Mouse (Mus musculus) midbrain, embryonic 10.5 days (tissue): Measurements from ENCODE around the gene Fezf1. TPM values are rescaled to one million over a fixed set of nuclear protein-coding genes. Genes with fewer than 3 reads are reported as not detected.

Source experiments
- DNase-seq: peaks from one replicate; pipeline ENCODE4 v3.0.0-alpha.2; 2017; ENCODE audit warnings: low spot score
- H3K27ac ChIP-seq: fragments of 300-500 bp; sonication (generic); replicated peaks from 2 replicates; pipeline ENCODE4 v1.5.1; 2016; ENCODE audit warnings: mild to moderate bottlenecking
- H3K27me3 ChIP-seq: fragments of 300-500 bp; sonication (generic); 2 replicates; pipeline ENCODE4 v1.6.1; 2016; ENCODE audit warnings: low read depth, mild to moderate bottlenecking; ENCODE audit not compliant: poor library complexity, severe bottlenecking
- H3K36me3 ChIP-seq: fragments of 300-500 bp; sonication (generic); 2 replicates; pipeline ENCODE4 v1.6.1; 2016; ENCODE audit warnings: mild to moderate bottlenecking, moderate library complexity
- H3K4me1 ChIP-seq: fragments of 300-500 bp; sonication (generic); 2 replicates; pipeline ENCODE4 v1.6.1; 2016
- H3K4me3 ChIP-seq: fragments of 300-500 bp; sonication (generic); 2 replicates; pipeline ENCODE4 v1.5.1; 2016; ENCODE audit warnings: mild to moderate bottlenecking, moderate library complexity
- H3K9me3 ChIP-seq: fragments of 300-500 bp; sonication (generic); replicated peaks from 2 replicates; pipeline ENCODE4 v1.6.1; 2016; ENCODE audit warnings: mild to moderate bottlenecking
- WGBS: fragments of 180-500 bp; shearing (Covaris S2); methylation state at CpG from one replicate; pipeline ENCODE4 v1.1.7; 2016; 5-methylcytosine and 5-hydroxymethylcytosine counted together
- polyA plus RNA-seq: library from polyadenylated mRNA; unstranded; fragments of >200 nt; fragmentation: Nextera tagmentation; extraction: Ambion mirVana; gene quantifications from 2 replicates; pipeline ENCODE4 v1.2.1, GENCODE M21; 2016

Fezf1 gene
- 4.4 and 6.4 TPM in 2 replicates for polyA plus RNA-seq

GRCm38 (mm10) chr6:23248313-23249052, at the start of gene Fezf1:
Gene Fezf1, minus strand, starts transcription at chr6:23248362.
- peaks cover 99% of the 10 kb centered on the region for H3K27me3 ChIP-seq
- peak; percentile 59 for DNase-seq
- peak within 1 kb of the TSS; percentile 79 for H3K27ac ChIP-seq
- peak within 1 kb of the TSS; percentile 58 for H3K4me3 ChIP-seq
- H3K9me3 ChIP-seq = no peaks in the 10 kb centered on the region
- H3K36me3 ChIP-seq = no peaks in the 10 kb centered on the region
- peaks cover 34% of the 10 kb centered on the region for H3K4me1 ChIP-seq
- under 1% methylated on average over 31 of the region's 31 CpGs for WGBS

- Histone ChIP-seq H3K27ac (no peak overlapping the region), H3K4me1 (no peaks in the 10 kb centered on the region), H3K9me3 (no peaks in the 10 kb centered on the region), H3K4me3 (no peak overlapping the region), H3K36me3 (no peaks in the 10 kb centered on the region), H3K27me3 (no peaks in the 10 kb centered on the region)
- DNase-seq = no peak
- WGBS = 92% methylated on average over 4 of the region's 4 CpGs
These were observed 46.5 kb upstream of the Fezf1 start for GRCm38 (mm10) chr6:23294685-23295084.

GRCm38 (mm10) chr6:23288752-23289151, 40.6 kb upstream of the Fezf1 start:
- Histone ChIP-seq H3K4me3 (no peak overlapping the region), H3K27ac (no peak overlapping the region), H3K9me3 (no peaks in the 10 kb centered on the region), H3K36me3 (no peaks in the 10 kb centered on the region), H3K27me3 (peaks cover 14% of the 10 kb centered on the region), H3K4me1 (no peaks in the 10 kb centered on the region)
- WGBS = 88% methylated on average over 4 of the region's 4 CpGs
- DNase-seq = no peak

GRCm38 (mm10) chr6:23281514-23281820, 33.3 kb upstream of the Fezf1 start:
- H3K4me1 ChIP-seq = peaks cover 2% of the 10 kb centered on the region; the same call in 1 of the 2 replicates
- H3K27me3 ChIP-seq = peaks cover 87% of the 10 kb centered on the region
- 38% methylated on average over 9 of the region's 9 CpGs for WGBS
- DNase-seq = no peak
- no peak overlapping the region for H3K27ac ChIP-seq
- no peaks in the 10 kb centered on the region for H3K36me3 ChIP-seq
- H3K4me3 ChIP-seq = no peak overlapping the region
- no peaks in the 10 kb centered on the region for H3K9me3 ChIP-seq

GRCm38 (mm10) chr6:23280811-23281513, 32.8 kb upstream of the Fezf1 start:
- Histone ChIP-seq H3K27me3 (peaks cover 92% of the 10 kb centered on the region), H3K36me3 (no peaks in the 10 kb centered on the region), H3K4me3 (no peak overlapping the region), H3K27ac (no peak overlapping the region), H3K4me1 (peaks cover 2% of the 10 kb centered on the region; the same call in 1 of the 2 replicates), H3K9me3 (no peaks in the 10 kb centered on the region)
- WGBS = 27% methylated on average over 15 of the region's 15 CpGs
- no peak for DNase-seq

GRCm38 (mm10) chr6:23273483-23273882, 25.3 kb upstream of the Fezf1 start:
- Histone ChIP-seq H3K4me3 (peak overlapping the region; percentile 26), H3K27me3 (peaks cover 100% of the 10 kb centered on the region), H3K27ac (peak overlapping the region; percentile 13; the same call in 1 of the 2 replicates), H3K4me1 (peaks cover 29% of the 10 kb centered on the region), H3K9me3 (no peaks in the 10 kb centered on the region), H3K36me3 (no peaks in the 10 kb centered on the region)
- WGBS = 46% methylated on average over 4 of the region's 4 CpGs
- DNase-seq = no peak

- WGBS = 1% methylated on average over 11 of the region's 11 CpGs
- DNase-seq = peak; percentile 82
- Histone ChIP-seq H3K4me1 (peaks cover 29% of the 10 kb centered on the region), H3K27me3 (peaks cover 100% of the 10 kb centered on the region), H3K4me3 (peak overlapping the region; percentile 26), H3K27ac (0 out of 2 replicates have a peak overlapping the region, but pooled peaks have one; percentile 13), H3K9me3 (no peaks in the 10 kb centered on the region), H3K36me3 (no peaks in the 10 kb centered on the region)
These were observed 24.8 kb upstream of the Fezf1 start for GRCm38 (mm10) chr6:23272979-23273378.

GRCm38 (mm10) chr6:23272542-23272941, 24.4 kb upstream of the Fezf1 start:
- DNase-seq = no peak
- peaks cover 100% of the 10 kb centered on the region for H3K27me3 ChIP-seq
- H3K4me3 ChIP-seq = peak overlapping the region; percentile 26
- H3K9me3 ChIP-seq = no peaks in the 10 kb centered on the region
- H3K27ac ChIP-seq = 0 out of 2 replicates have a peak overlapping the region, but pooled peaks have one; percentile 13
- peaks cover 29% of the 10 kb centered on the region for H3K4me1 ChIP-seq
- no peaks in the 10 kb centered on the region for H3K36me3 ChIP-seq
- 11% methylated on average over 7 of the region's 7 CpGs for WGBS

GRCm38 (mm10) chr6:23260738-23261050, 12.5 kb upstream of the Fezf1 start:
- Histone ChIP-seq H3K27ac (no peak overlapping the region), H3K27me3 (peaks cover 100% of the 10 kb centered on the region), H3K36me3 (no peaks in the 10 kb centered on the region), H3K9me3 (no peaks in the 10 kb centered on the region), H3K4me1 (peaks cover 10% of the 10 kb centered on the region), H3K4me3 (peak overlapping the region; percentile 32)
- WGBS = 2% methylated on average over 9 of the region's 9 CpGs
- peak; percentile 50 for DNase-seq

GRCm38 (mm10) chr6:23260016-23260737, 12.0 kb upstream of the Fezf1 start:
- peaks cover 100% of the 10 kb centered on the region for H3K27me3 ChIP-seq
- H3K9me3 ChIP-seq = no peaks in the 10 kb centered on the region
- no peaks in the 10 kb centered on the region for H3K36me3 ChIP-seq
- no peak overlapping the region for H3K27ac ChIP-seq
- peaks cover 10% of the 10 kb centered on the region for H3K4me1 ChIP-seq
- H3K4me3 ChIP-seq = peak overlapping the region; percentile 32
- 1% methylated on average over 36 of the region's 36 CpGs for WGBS
- peak; percentile 18 for DNase-seq

GRCm38 (mm10) chr6:23257981-23258380, 9.8 kb upstream of the Fezf1 start:
- Histone ChIP-seq H3K27me3 (peaks cover 100% of the 10 kb centered on the region), H3K4me1 (peaks cover 20% of the 10 kb centered on the region), H3K9me3 (no peaks in the 10 kb centered on the region), H3K4me3 (no peak overlapping the region), H3K36me3 (no peaks in the 10 kb centered on the region), H3K27ac (no peak overlapping the region)
- DNase-seq = no peak
- 31% methylated on average over 3 of the region's 3 CpGs for WGBS

GRCm38 (mm10) chr6:23255161-23255560, 7.0 kb upstream of the Fezf1 start:
- Histone ChIP-seq H3K27me3 (peaks cover 99% of the 10 kb centered on the region), H3K4me1 (peaks cover 12% of the 10 kb centered on the region), H3K9me3 (no peaks in the 10 kb centered on the region), H3K36me3 (no peaks in the 10 kb centered on the region), H3K4me3 (no peak overlapping the region), H3K27ac (no peak overlapping the region)
- WGBS = 8% methylated on average over 8 of the region's 8 CpGs
- peak; percentile 24 for DNase-seq
